Mouse (Mus musculus) liver, adult 2 months (tissue): ENCODE results near the gene Prpf4.

Source experiments
- CTCF ChIP-seq: fragments of 200-500 bp; IDR thresholded peaks from 2 replicates; pipeline ENCODE4 v1.5.1; 2011; ENCODE audit warnings: low read depth, low read length, control low read depth
- POLR2A ChIP-seq: fragments of 200-500 bp; IDR thresholded peaks from 2 replicates; pipeline ENCODE4 v1.6.1; 2011; ENCODE audit warnings: low read length, control low read depth; ENCODE audit not compliant: insufficient read depth; ENCODE audit errors: extremely low read depth

- TF ChIP-seq POLR2A (no peak), CTCF (no peak)
Measured at GRCm38 (mm10) chr4:62397616-62398365, 10.8 kb upstream of the Prpf4 start.
